16 mouse cellular contexts compared by ENCODE assay signal in genomic region chr1:41380013-41380412, GRCm38 (mm10).
DNase-seq lines count a peak whose midpoint lies in the region; ATAC-seq lines count a peak whose summit lies in the region.
"Had no signal": no experiment of that assay in that cellular context is flagged by ENCODE, and none has a peak within 500 bp of the region (broad histone marks: within the 10 kb centered on the region; RNA-seq: fewer than 3 reads in every experiment).

No protein-coding gene starts in this region.

- WGBS in forebrain, embryonic 14.5 days: 57% methylated on average over 4 of the region's 4 CpGs
- whole genome bisulfite sequencing in forebrain, embryonic 10.5 days: 90% methylated on average over 4 of the region's 4 CpGs
- 95% methylated on average over 4 of the region's 4 CpGs for WGBS in midbrain, embryonic 10.5 days
- WGBS in midbrain, embryonic 16.5 days: 55% methylated on average over 4 of the region's 4 CpGs
- 48% methylated on average over 4 of the region's 4 CpGs for WGBS in hindbrain, embryonic 14.5 days

- peak; percentile 70 for DNase-seq in forebrain, embryonic 14.5 days (ENCODE audit: low spot score)
- no peak for DNase-seq in forebrain, embryonic 10.5 days (ENCODE audit: extremely low spot score, low spot score)
- no peak for DNase-seq in midbrain, embryonic 10.5 days (ENCODE audit: low spot score)
- peak; percentile 57 for DNase-seq in hindbrain, embryonic 14.5 days (ENCODE audit: low spot score)
- peak; percentile 19 for DNase-seq in lung, postnatal 36 days
- no peak for DNase-seq in T-cell, adult 2 months (ENCODE audit: low spot score)
- no peak for DNase-seq in gastrocnemius, postnatal 36 days
- DNase-seq: adrenal gland, postnatal 36 days; cerebellum, adult 11 months; kidney, postnatal 36 days; right cerebral cortex, postnatal 25 days; thymus, adult 18-20 months had no signal

- H3K9me3 ChIP-seq in forebrain, embryonic 14.5 days (replicated peaks; ENCODE audit: control insufficient read depth, low read length): no peaks in the 10 kb centered on the region
- no peaks in the 10 kb centered on the region for H3K9me3 ChIP-seq in forebrain, embryonic 10.5 days
- no peaks in the 10 kb centered on the region for H3K9me3 ChIP-seq in midbrain, embryonic 10.5 days (replicated peaks)
- H3K9me3 ChIP-seq in midbrain, embryonic 16.5 days (replicated peaks; ENCODE audit: control insufficient read depth, low read length, poor library complexity, severe bottlenecking): no peaks in the 10 kb centered on the region
- no peaks in the 10 kb centered on the region for H3K9me3 ChIP-seq in hindbrain, embryonic 14.5 days (ENCODE audit: control insufficient read depth, low read length)
- H3K9me3 ChIP-seq: embryonic facial prominence, embryonic 15.5 days; limb, embryonic 13.5 days had no signal

- no peak overlapping the region for H3K27ac ChIP-seq in forebrain, embryonic 14.5 days (ENCODE audit: low read depth, low read length)
- H3K27ac ChIP-seq in forebrain, embryonic 10.5 days: no peak overlapping the region
- peak overlapping the region; percentile 33; the same call in 1 of the 2 replicates for H3K27ac ChIP-seq in midbrain, embryonic 10.5 days (replicated peaks)
- no peak overlapping the region for H3K27ac ChIP-seq in midbrain, embryonic 16.5 days (ENCODE audit: low read length)
- H3K27ac ChIP-seq in hindbrain, embryonic 14.5 days: no peak overlapping the region
- H3K27ac ChIP-seq: embryonic facial prominence, embryonic 15.5 days; limb, embryonic 13.5 days had no signal

- no peak overlapping the region for H3K4me2 ChIP-seq in forebrain, embryonic 14.5 days (ENCODE audit: low read length)
- H3K4me2 ChIP-seq in midbrain, embryonic 16.5 days (ENCODE audit: low read length): no peak overlapping the region
- no peak overlapping the region for H3K4me2 ChIP-seq in hindbrain, embryonic 14.5 days (replicated peaks)
- H3K4me2 ChIP-seq: embryonic facial prominence, embryonic 15.5 days; limb, embryonic 13.5 days had no signal

- ATAC-seq in forebrain, embryonic 14.5 days: peak; percentile 50; the same call in 1 of the 2 replicates
- no peak for ATAC-seq in midbrain, embryonic 16.5 days
- ATAC-seq in hindbrain, embryonic 14.5 days (ENCODE audit: low FRiP score): peak; percentile 59; the same call in 1 of the 2 replicates
- ATAC-seq: intestine, postnatal 0 days had no signal

- no peak overlapping the region for H3K9ac ChIP-seq in forebrain, embryonic 14.5 days (ENCODE audit: low read length)
- H3K9ac ChIP-seq in midbrain, embryonic 16.5 days (ENCODE audit: low read depth, low read length): no peak overlapping the region
- no peak overlapping the region for H3K9ac ChIP-seq in hindbrain, embryonic 14.5 days
- H3K9ac ChIP-seq: embryonic facial prominence, embryonic 15.5 days; limb, embryonic 13.5 days had no signal

- intact Hi-C loops in gastrocnemius, postnatal 36 days (cut with DNase I): no loop called here

- peaks cover 11% of the 10 kb centered on the region for H3K4me1 ChIP-seq in forebrain, embryonic 14.5 days (ENCODE audit: control insufficient read depth, insufficient read depth, low read length)
- H3K4me1 ChIP-seq in forebrain, embryonic 10.5 days: peaks cover 5% of the 10 kb centered on the region; the same call in 1 of the 2 replicates
- H3K4me1 ChIP-seq in midbrain, embryonic 10.5 days: peaks cover 11% of the 10 kb centered on the region
- 0 out of 2 replicates have a peak, but pooled peaks cover 3% of the 10 kb centered on the region for H3K4me1 ChIP-seq in midbrain, embryonic 16.5 days (ENCODE audit: control insufficient read depth, insufficient read depth, low read length)
- 0 out of 2 replicates have a peak, but pooled peaks cover 5% of the 10 kb centered on the region for H3K4me1 ChIP-seq in hindbrain, embryonic 14.5 days (replicated peaks; ENCODE audit: control insufficient read depth, insufficient read depth, low read length)
- H3K4me1 ChIP-seq: embryonic facial prominence, embryonic 15.5 days; limb, embryonic 13.5 days had no signal

- no peaks in the 10 kb centered on the region for H3K36me3 ChIP-seq in forebrain, embryonic 14.5 days (ENCODE audit: control insufficient read depth, insufficient read depth, low read length)
- no peaks in the 10 kb centered on the region for H3K36me3 ChIP-seq in forebrain, embryonic 10.5 days (replicated peaks)
- H3K36me3 ChIP-seq in midbrain, embryonic 10.5 days: no peaks in the 10 kb centered on the region
- H3K36me3 ChIP-seq in midbrain, embryonic 16.5 days (ENCODE audit: control insufficient read depth, insufficient read depth, low read length): no peaks in the 10 kb centered on the region
- H3K36me3 ChIP-seq in hindbrain, embryonic 14.5 days (replicated peaks; ENCODE audit: control insufficient read depth, insufficient read depth): no peaks in the 10 kb centered on the region
- H3K36me3 ChIP-seq: embryonic facial prominence, embryonic 15.5 days; limb, embryonic 13.5 days had no signal

- H3K27me3 ChIP-seq in forebrain, embryonic 14.5 days (replicated peaks; ENCODE audit: control insufficient read depth, insufficient read depth, low read length): no peaks in the 10 kb centered on the region
- no peaks in the 10 kb centered on the region for H3K27me3 ChIP-seq in forebrain, embryonic 10.5 days (ENCODE audit: poor library complexity, severe bottlenecking)
- H3K27me3 ChIP-seq in midbrain, embryonic 10.5 days (ENCODE audit: low read depth, poor library complexity, severe bottlenecking): no peaks in the 10 kb centered on the region
- H3K27me3 ChIP-seq in midbrain, embryonic 16.5 days (ENCODE audit: control insufficient read depth, insufficient read depth, low read depth, low read length): no peaks in the 10 kb centered on the region
- no peaks in the 10 kb centered on the region for H3K27me3 ChIP-seq in hindbrain, embryonic 14.5 days (ENCODE audit: control insufficient read depth, insufficient read depth, low read length)
- H3K27me3 ChIP-seq: embryonic facial prominence, embryonic 15.5 days; limb, embryonic 13.5 days had no signal

- H3K4me3 ChIP-seq in forebrain, embryonic 14.5 days (ENCODE audit: low read depth, low read length): no peak overlapping the region
- H3K4me3 ChIP-seq in forebrain, embryonic 10.5 days: no peak overlapping the region
- no peak overlapping the region for H3K4me3 ChIP-seq in midbrain, embryonic 10.5 days
- H3K4me3 ChIP-seq in midbrain, embryonic 16.5 days (ENCODE audit: low read depth, low read length): no peak overlapping the region
- no peak overlapping the region for H3K4me3 ChIP-seq in hindbrain, embryonic 14.5 days (replicated peaks; ENCODE audit: low read length)
- H3K4me3 ChIP-seq: embryonic facial prominence, embryonic 15.5 days; limb, embryonic 13.5 days had no signal

Comparison
In these comparisons a context has a peak if more than half of its experiments do, and no peak if none do; other contexts are left out.
1. DNase-seq: peak in forebrain, embryonic 14.5 days (single experiment), hindbrain, embryonic 14.5 days (single experiment) and lung, postnatal 36 days (single experiment); none in forebrain, embryonic 10.5 days (single experiment), midbrain, embryonic 10.5 days (single experiment), T-cell, adult 2 months (single experiment) and gastrocnemius, postnatal 36 days (0 of 2).